Mouse (Mus musculus) gastrocnemius, adult 8-10 months (tissue): ENCODE data around the gene Nap1l4. TPM values are rescaled to one million over a fixed set of nuclear protein-coding genes. Genes with fewer than 3 reads are reported as not detected.

Source experiments
- DNase-seq, 2 experiments: peaks; one replicate each; pipeline ENCODE4 v3.0.0; 2022; ENCODE audit warnings: low spot score in 2 of 2
- total RNA-seq, 4 experiments: library from RNA; stranded (reverse); gene quantifications; 2 replicates each; pipeline ENCODE4 v1.2.4; 2022

Nap1l4 gene
- total RNA-seq, 4 experiments from 2014 or later = 181 to 185 (median 183) TPM

DNA sequence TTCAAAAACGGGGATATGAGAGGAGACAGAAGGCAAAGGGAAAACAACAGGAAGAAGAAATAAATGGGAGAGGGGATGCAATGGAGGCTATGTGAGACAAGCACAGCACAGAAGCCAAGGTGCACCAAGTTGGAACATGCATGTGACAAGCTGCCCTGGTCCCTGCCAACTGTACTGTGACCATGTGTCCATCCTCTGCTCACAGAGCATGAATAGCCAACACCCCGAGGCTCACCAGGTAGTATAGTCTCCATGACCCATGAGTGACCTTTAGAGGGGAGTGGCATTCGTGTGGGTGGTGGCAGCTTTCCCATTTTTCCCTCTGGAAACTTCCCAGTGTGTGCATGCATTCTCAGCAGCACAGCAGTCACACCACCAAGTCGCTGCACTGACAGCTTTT, 29.6 kb downstream of the Nap1l4 start:
- no peak for DNase-seq

DNA sequence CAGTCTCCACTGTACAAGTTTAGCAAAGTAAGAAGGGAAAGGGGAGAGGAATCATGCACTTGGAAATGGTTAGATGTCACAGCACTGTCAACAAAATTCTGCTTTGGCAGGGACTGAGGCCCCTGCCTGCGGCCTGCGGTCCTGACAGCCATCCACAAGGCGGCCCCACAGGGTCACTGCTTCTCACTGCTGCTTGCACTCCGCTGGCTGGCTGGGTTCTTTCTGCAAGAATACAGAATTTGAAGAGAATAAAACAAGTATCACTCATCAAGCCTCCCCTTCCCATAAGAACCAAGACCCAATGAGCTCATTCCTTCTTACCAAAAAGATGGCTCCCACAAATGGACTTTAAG, 34.5 kb downstream of the Nap1l4 start:
- no peak for DNase-seq

DNA sequence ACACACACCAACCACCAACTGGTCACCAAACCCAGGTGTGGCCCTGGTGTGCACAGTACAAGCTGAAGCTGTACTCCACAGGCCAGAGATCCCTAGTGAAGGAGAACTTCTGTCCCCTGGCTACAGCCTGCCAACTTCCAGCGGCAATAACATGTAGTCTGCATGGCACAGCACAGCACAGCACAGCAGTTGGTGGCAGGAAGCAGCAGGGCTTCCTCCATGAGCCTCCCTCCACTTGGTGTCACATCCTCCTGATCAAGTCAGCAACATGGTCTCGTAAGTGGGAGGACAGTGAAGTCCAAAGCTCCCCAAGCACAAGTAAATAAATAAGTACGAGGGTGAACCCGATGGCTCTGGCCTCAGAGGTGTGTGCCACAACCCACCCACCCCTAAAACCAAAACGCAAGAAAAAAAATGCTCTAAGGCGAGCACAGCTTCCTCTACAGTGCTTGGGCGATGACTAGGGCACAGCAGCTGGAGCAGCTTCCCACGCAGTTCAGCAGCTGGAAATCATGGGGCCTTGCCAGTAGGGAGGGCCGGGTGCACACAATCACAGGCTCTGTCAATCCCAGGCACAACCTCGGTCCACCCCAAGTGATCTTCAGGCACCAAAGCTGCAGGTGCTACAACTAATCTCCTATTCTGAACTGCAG, 35.0 kb downstream of the Nap1l4 start:
- DNase-seq = no peak

DNA sequence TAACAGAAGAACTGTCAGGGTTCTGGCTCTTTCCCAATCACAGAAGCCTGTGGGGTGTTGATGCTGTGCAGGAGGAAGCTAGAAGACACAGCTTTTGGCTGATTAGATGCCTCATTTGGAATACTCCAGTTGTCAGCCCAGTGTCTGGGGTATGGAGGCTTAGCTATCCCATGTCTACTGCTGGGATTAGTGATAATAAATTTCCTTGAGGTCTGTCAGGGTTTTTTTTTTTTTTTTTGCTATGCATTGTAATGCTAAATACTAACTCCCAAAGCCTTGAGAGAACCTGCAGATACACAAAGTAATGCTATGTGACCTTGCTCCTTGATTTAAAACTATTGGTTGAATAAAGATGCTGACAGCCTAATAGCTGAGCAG, 37.6 kb downstream of the Nap1l4 start:
- DNase-seq = no peak

DNA sequence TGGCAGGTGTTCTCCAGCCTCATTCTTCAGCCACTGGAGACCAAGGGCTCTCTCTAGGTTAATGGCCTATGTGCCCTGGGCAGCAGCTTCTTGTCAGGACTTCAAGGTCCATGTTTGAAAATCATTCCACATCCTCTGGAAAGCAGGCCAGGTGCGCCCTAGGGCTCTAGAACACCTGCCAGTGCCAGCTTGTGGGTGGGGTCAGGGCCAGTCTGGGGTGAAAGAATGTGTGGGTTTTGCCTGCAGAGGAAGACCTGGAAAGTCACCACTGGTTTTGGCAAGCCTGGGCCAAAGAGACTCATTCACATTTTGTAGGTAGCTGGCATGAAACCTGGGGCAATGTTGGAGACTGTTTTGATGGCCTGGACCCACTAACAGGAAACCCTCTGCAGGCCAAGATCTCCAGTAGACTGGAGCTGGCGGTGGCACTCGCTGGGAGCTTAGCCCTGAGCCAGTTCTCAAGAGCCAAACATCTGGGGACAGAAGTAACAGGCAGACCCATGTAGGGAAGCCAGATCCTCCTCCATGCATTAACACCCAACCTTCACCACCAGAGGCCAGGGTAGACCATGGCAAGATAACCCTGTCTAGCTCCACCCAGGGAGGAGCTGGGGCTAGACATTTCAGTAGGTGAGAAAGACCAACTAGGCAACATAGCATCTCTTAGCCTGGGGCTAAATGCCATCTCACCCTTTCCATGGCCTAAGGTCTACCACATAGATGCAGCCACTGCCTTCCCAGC, 38.1 kb downstream of the Nap1l4 start:
- no peak for DNase-seq

DNA sequence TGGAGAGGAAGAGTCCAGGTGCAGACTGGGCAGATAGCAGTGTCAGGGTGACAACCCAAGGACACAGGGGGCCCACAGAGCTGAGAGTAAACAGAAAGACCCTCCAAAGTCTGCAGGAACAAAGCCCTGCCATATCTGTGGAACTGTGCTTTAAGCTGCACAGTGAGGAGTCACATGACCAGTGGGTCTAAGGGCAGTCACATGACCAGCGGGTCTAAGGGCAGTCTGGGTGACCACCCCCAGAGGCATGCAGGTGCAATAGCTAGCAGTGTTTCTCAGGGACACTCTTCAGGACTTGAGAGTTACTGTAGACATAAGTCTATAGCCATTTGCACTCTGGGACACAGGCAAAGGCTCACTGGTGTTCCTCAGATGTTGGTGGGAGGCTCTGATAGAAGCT, 39.3 kb downstream of the Nap1l4 start:
- no peak for DNase-seq

DNA sequence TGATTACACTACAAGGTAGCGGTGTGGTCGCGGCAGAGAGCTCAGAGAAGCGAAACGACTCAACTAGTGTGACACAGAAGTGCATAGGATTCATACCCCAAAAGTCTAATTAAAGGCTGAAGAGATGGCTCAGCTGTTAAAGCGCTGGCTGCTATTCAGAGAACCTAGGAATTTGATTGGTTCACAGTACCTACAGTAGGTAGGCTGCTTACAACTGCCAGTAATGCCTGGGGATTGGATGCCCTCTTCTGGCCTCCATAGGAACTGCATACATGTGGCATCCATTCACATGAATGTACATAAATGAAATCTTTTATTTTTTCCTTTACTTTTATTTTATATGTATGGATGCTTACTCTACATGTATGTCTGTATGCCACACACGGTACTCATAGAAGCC, 42.2 kb downstream of the Nap1l4 start:
- no peak for DNase-seq

DNA sequence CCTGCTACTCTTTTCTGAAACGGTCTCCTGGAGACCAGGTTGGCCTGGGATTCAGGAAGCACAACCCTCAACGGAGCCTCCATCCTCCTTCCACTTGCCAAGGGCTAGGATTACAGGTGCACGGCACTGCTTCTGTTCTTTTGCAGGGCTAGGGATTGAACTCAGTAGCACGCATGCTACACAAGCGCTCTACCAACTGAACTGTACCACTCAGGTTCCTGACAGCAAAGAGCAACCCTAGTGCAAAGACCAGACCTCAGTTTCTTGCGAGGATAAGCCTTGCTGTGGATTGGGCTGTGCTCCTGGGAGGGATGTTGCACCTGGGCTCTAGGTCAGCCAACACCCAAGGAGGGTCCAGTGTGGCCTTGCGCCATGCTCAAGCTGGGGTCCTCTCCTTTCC, 42.6 kb downstream of the Nap1l4 start:
- no peak for DNase-seq

DNA sequence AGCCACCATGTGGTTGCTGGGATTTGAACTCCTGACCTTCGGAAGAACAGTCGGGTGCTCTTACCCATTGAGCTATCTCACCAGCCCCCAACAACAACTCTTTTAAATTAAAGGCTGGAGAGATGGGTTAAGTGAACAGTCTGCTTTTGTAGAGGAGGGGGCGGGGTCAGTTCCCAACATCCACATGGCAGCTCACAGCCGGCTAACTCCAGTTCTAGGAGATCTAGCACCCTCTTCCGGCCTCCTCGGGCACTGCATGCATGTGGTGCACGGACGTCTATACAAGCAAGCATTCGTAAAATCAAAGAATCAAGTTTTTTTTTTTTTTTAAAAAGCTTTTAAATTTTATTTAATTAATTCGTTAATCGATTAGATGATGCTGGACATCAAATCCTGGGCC, 43.1 kb downstream of the Nap1l4 start:
- peak; percentile 63 for DNase-seq

DNA sequence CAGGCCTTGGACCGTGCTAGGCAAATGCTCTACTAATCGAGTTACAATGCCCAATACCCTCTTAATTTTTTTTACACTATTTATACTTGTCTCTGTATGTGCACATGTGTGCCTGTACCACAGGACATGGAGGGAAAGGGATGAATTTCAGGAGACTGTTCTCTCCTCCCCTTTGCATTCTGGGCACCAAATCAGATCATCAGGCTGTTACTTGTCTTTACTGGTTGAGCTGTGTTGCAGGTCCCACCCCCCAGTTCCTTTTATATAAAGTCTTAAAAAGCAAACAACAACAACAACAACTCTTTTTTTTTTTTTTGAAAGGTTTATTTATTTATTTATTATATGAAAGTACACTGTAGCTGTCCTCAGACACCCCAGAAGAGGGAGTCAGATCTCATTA, 43.5 kb downstream of the Nap1l4 start:
- DNase-seq = no peak

DNA sequence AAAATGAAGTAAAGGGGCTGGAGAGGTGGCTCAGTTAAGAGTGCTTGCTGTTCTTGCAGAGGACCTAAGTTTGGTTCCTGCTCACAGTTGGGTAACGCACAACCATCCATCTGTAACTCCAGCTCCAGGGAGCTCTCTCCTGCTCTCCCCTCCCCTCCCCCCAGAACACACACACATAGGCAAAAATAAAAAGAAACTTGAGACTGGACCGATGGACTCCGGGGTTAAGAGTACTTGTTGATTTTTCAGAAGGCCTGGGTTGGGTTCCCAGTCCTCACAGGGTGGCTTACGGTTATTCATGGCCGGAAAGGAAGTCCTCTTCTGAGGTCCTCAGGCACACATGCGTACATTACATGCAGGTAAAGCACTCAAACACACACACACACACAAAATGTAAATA, 45.0 kb downstream of the Nap1l4 start:
- DNase-seq = no peak

DNA sequence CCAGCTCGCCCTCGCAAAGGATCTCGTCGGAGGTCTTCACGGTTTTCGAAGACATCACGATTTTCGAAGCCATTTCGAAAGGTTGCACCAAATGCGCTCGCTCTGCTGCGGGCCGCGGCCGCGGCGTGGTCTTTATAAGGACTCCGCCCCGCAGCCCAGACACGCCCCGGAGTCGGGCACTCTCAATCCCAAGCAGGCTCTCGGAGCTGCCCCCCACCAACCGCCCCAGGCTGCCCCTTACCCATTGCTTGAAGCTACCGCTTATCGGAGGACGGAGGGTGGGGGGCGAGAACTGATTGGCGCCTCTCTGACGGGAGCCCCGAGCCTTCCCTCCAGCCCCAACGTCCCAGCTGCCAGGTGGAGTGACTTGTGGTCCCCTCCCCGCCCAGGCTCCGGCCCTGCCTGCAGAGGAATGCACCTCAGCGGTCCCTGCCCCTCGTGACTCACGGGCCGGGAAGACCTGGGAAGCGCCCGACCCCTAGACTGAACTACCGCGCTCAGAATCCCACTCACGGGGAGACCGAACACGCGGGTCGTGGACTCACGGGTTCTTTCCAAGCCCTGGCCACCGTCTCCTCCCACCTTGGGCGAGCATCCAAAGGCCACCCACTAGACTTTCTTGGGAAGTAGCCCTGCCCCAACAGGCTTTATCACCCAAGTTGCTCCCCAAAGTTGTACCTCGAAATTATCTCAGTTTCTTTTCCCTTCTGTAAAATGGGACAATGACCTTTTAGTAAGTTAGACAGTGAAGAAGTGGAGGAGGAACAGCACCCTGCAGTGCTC, 46.3 kb downstream of the Nap1l4 start, which contains the start of gene Phlda2:
TSS of gene Phlda2 (minus strand) at position 733 of the 783 bp plus-strand sequence.
- DNase-seq = no peak

DNA sequence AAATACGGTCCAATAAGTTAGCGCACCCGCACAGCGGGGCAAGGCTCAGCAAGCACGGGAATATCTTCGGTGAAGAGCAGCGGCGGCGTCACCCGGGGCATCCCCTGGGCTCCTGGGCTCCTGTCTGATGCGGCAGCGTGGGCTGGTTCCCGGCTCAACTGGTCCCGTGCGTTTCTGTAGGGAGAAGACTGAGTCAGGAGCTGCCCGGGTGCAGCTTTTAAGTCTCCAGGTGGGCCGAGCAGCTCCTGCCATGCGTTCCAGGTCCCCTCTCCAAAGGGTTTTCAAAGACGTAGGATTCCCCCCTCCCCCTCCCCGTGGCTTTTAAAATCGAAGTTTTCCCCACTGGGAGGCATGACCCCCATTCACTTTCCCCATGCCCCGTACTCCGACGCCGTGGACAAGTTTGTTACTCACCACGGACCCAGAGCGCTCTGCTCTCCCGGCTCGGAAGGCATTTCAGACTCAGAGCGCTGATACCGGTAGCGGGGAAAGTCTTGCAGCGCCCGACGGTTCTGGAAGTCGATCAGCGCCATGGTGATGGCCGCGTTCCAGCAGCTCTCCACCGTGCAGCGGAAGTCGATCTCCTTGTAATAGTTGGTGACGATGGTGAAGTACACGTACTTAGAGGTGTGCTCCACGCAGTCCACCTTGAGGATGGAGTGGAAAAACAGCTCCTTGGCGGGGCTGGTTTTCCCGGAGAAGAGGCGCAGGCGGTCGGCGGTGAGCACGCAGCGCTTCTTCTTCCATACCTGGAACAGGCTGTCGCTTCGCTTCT, 47.1 kb downstream of the Nap1l4 start:
- no peak for DNase-seq

DNA sequence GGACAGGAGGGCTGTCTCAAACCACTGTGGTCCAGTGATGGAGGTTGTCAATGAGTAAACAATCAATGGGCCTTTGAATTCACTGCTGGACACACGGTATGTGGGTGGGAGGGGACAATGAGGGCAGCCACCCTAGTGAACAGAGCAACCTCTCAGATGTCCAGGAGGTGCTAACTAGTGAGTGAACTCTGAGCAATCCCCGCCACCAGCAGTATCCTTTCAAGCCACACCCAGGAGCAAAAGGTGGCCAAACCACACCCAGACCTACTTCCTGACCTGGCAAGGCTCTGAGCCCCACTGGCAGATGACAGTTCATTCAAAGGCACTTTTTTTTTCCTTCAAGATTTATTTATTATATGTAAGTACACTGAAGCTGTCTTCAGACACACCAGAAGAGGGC, 48.0 kb downstream of the Nap1l4 start:
- no peak for DNase-seq

DNA sequence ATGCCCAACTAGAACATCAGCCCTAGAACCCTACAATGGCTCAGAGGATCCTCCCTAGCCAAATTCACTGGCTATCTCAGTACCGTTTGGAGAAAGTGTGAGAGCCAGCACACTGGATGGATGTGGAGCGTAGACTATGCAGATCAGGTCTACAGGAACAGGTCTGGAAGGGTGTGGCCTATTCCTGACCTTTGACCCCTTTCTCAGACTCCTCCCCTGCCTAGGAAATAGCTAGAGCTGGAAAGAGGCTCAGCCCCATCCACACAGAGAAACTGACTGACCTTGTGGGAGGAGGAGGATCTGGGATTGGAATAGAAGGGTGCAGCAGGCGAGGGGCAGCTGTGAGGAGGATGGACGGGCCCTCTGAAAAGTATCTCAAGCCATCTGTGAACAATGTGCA, 50.3 kb downstream of the Nap1l4 start:
- no peak for DNase-seq

DNA sequence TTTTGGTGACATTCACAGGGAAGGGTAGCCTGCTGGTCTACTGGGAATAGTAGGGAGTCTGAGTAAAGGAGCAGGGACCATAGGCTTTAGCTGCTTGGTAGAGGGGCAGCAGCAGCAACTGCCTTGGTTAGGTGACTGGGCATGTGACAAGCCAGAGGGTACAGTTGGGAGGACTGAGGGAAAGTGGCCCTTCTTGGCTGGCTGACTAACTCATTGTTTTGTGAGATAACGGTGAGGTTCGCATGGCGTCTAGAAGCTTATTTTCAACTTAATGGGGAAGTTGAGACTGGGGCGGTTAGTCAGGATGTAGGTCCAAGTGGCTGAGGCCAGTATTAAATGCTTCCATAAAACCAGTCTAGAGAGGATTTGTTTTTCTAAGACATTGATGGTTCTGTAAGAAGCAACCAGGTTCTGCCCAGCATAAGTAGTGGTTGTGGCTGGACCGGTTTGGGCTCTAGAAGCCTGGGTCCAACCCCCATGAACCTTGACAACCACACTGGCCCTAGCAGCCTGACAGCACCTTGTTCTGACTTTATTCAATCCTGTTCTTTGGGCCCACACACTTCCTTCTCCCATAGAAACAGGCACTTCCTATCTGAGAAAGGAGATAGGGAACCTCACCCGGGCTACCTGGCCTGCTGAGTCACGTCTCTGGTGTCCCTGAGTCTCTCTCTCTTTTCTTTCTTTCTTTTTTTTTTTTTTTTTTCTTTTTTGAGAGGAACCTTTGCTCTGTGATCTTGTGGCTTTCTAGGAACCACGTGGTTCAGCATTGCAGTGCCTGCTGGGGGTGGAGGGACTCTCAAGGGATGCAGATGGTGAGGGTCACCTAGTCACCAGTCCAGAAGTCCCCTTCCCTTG, 53.6 kb downstream of the Nap1l4 start:
- no peak for DNase-seq

DNA sequence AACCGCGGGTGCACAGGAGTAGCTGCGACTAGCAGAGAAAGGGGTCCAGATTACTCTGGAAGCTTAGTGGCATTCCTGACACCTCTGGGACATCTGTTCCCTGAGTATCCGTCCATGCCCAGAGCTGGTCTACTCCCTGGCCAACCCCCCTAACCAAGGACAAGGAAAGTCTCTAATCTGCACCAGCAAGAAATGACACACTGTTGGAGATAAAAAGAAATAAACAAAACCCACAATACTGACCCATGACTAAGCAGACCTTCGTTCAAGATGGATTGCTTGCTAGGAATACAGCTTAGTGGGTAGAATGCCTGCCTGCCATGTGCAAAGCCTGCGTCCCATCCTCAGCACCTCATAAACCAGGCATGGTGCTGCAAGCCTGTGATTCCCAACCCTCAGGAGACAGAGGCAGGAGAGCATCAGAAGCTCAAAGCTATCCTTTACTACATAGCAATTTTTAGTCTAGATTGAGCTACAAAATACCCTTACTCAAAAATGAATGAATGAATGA, 55.2 kb downstream of the Nap1l4 start:
- no peak for DNase-seq

DNA sequence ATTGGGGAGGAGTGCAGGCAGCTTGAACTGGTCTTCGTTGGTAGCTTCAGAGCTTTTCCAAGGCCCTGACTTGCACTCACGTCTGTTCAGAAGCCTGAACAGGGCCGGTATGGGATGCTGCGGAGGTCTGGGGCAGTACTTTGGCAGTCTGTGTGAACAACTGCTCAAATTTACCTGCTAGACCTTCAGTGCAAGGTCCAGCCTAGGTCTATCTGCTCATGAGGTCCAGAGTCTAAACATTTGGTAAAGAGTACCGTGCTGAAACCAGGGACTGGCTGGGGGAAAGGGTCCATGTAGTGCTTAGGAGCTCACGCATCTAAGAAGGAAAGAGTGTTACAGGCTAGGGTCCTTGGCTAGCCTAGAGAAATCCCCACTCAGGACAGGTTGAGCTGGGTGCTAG, 59.2 kb downstream of the Nap1l4 start:
- DNase-seq = no peak

DNA sequence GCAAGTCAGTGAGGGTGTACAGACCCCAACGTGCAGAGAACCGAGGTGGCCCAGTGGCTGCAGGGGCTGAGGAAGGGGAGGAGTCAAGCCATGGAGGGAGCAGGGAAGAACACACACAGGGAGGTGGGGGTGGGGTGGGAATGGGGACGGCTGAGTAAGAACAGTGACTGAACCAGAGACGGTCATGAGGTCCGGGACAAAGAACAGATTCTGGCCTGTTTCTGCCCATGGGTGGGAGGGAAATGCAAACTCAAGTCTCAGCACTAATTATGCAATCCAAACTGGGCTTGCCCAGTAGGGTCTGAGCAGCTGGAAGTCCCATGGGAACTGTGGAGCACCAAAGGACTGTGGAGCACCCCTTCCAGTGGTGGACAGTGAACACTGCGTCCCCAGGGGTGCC, 66.4 kb downstream of the Nap1l4 start:
- DNase-seq = no peak

DNA sequence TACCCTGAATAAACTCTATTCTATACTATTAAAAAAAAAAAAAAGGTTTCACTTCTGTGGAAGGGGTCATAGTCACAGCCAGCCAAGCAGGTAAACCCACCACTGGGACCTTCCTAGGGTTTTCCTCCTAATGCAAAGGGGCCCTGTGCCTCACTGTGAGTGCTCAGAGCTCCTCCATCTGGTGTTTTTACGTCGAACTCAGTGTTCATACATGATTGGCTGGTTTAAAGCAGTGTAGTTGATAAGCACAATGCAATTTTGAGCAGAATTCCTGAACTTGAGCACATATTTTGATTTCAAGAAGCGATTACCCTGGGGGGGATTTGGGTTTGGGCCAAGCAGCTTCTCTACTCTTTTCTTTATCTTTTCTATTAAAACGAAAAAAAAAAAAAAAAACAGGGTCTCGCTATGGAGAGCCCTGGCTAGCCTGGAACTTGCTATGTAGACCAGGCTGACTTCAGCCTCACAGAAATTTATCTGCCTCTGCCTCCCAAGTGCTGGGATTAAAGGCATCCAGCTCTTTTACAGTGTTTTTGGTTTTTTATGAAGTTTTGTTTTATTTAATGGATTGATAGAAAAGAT, 67.0 kb downstream of the Nap1l4 start:
- DNase-seq = no peak
